Mouse (Mus musculus) lung, embryonic 15.5 days (tissue): ENCODE measurements around the gene Tpm3-rs7. TPM values are rescaled to one million over a fixed set of nuclear protein-coding genes. Genes with fewer than 3 reads are reported as not detected.
"Not testable (repeated sequence)": the region's sequence is repeated elsewhere in the genome, so short reads cannot be mapped to it uniquely, and the experiment has no call there.

Experiments used
- ATAC-seq: fragments of 200-750 bp; cut with Nextera tagmentation; 2 replicates; pipeline ENCODE4 v1.8.0; 2017; ENCODE audit warnings: moderate number of reproducible peaks, borderline replicate concordance; ENCODE audit not compliant: low FRiP score, low TSS enrichment; ENCODE audit errors: extremely low read depth
- H3K27ac ChIP-seq: fragments of 300-500 bp; sonication (generic); 2 replicates; pipeline ENCODE4 v1.5.1; 2015; ENCODE audit warnings: moderate library complexity, mild to moderate bottlenecking, inconsistent platforms
- H3K27me3 ChIP-seq: fragments of 300-500 bp; sonication (generic); 2 replicates; pipeline ENCODE4 v1.6.1; 2015; ENCODE audit warnings: inconsistent platforms
- H3K36me3 ChIP-seq: fragments of 300-500 bp; sonication (generic); 2 replicates; pipeline ENCODE4 v1.6.1; 2015; ENCODE audit warnings: inconsistent platforms
- H3K4me1 ChIP-seq: fragments of 300-500 bp; sonication (generic); 2 replicates; pipeline ENCODE4 v1.6.1; 2015; ENCODE audit warnings: inconsistent platforms
- H3K4me2 ChIP-seq: fragments of 300-500 bp; sonication (generic); 2 replicates; pipeline ENCODE4 v1.6.1; 2015; ENCODE audit warnings: inconsistent platforms, mild to moderate bottlenecking, moderate library complexity
- H3K4me3 ChIP-seq: fragments of 300-500 bp; sonication (generic); 2 replicates; pipeline ENCODE4 v1.5.1; 2015; ENCODE audit warnings: mild to moderate bottlenecking, inconsistent platforms
- H3K9ac ChIP-seq: fragments of 300-500 bp; sonication (generic); 2 replicates; pipeline ENCODE4 v1.6.1; 2015; ENCODE audit warnings: inconsistent platforms
- H3K9me3 ChIP-seq: fragments of 300-500 bp; sonication (generic); 2 replicates; pipeline ENCODE4 v1.6.1; 2016; ENCODE audit warnings: inconsistent platforms
- WGBS: fragments of 180-500 bp; shearing (Covaris S2); methylation state at CpG from one replicate; pipeline ENCODE4 v1.1.7; 2015; 5-methylcytosine and 5-hydroxymethylcytosine counted together
- polyA plus RNA-seq: library from polyadenylated mRNA; unstranded; fragments of >200 nt; fragmentation: Nextera tagmentation; extraction: Ambion mirVana; gene quantifications from 2 replicates; pipeline ENCODE4 v1.2.1, GENCODE M21; 2015

Gene Tpm3-rs7
- polyA plus RNA-seq: 7.9 and 8.0 TPM in 2 replicates

GRCm38 (mm10) chr14:113314499-113314898 is at the start of gene Tpm3-rs7:
TSS of gene Tpm3-rs7 (plus strand) at chr14:113314608.
- ATAC-seq, H3K4me2 ChIP-seq, H3K9ac ChIP-seq: not testable (repeated sequence)

GRCm38 (mm10) chr14:113317023-113317422 is 2.6 kb downstream of the Tpm3-rs7 start:
- no peak overlapping the region for H3K4me2 ChIP-seq
- H3K36me3 ChIP-seq: no peaks in the 10 kb centered on the region
- H3K27ac ChIP-seq: no peak overlapping the region
- no peaks in the 10 kb centered on the region for H3K9me3 ChIP-seq
- WGBS: 85% methylated on average over 1 of the region's 1 CpGs
- no peak overlapping the region for H3K9ac ChIP-seq
- H3K4me3 ChIP-seq: no peak overlapping the region
- H3K4me1 ChIP-seq: no peaks in the 10 kb centered on the region
- no peak for ATAC-seq
- no peaks in the 10 kb centered on the region for H3K27me3 ChIP-seq

More at GRCm38 (mm10) chr14:113314499-113314898, at the start of gene Tpm3-rs7:
- H3K27me3 ChIP-seq, H3K9me3 ChIP-seq, H3K4me1 ChIP-seq, H3K4me3 ChIP-seq, H3K36me3 ChIP-seq, H3K27ac ChIP-seq: not testable (repeated sequence)
- WGBS: 94% methylated on average over 16 of the region's 16 CpGs

DNA sequence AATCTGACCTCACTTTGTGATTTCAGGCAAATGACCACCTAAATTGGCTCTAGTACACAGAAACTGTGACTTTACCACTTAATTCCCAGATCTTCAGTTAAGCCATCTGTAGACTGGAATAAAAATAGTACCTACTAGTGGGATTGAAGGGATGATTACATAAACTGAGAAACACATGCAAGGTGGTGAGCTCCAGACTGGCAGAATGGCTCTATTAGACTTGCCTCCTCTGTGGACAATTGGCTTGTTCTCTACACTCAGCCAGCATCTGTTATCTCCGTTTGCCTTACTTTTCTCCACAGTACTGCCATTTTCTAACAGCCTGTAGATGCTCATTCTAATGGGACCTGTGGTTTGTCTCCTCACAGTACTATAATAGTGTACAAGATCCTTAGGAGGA is 49.0 kb downstream of the Tpm3-rs7 start:
- WGBS: 65% methylated on average over 1 of the region's 1 CpGs
- no peak for ATAC-seq
- no peaks in the 10 kb centered on the region for H3K27me3 ChIP-seq
- no peak overlapping the region for H3K9ac ChIP-seq
- H3K27ac ChIP-seq: no peak overlapping the region
- H3K36me3 ChIP-seq: no peaks in the 10 kb centered on the region
- no peak overlapping the region for H3K4me2 ChIP-seq
- no peaks in the 10 kb centered on the region for H3K9me3 ChIP-seq
- H3K4me1 ChIP-seq: no peaks in the 10 kb centered on the region
- no peak overlapping the region for H3K4me3 ChIP-seq
